Mouse (Mus musculus) liver, embryonic 11.5 days (tissue): ENCODE results near the gene Uqcrh. TPM values are rescaled to one million over a fixed set of nuclear protein-coding genes. Genes with fewer than 3 reads are reported as not detected.
A peak's percentile ranks its signal among the peaks of the same experiment; 100 is the strongest.

Experiments used
- ATAC-seq: fragments of 200-750 bp; cut with Nextera tagmentation; replicated peaks from 2 replicates; pipeline ENCODE4 v1.8.0; 2017; ENCODE audit warnings: moderate number of reproducible peaks, mild to moderate bottlenecking, moderate TSS enrichment, moderate library complexity; ENCODE audit not compliant: low FRiP score
- DNase-seq: peaks from one replicate; pipeline ENCODE4 v3.0.0-alpha.2; 2017; ENCODE audit warnings: low spot score
- H3K27ac ChIP-seq: fragments of 300-500 bp; sonication (generic); 2 replicates; pipeline ENCODE4 v1.5.1; 2014; ENCODE audit warnings: mild to moderate bottlenecking, low read depth, low read length, control low read depth
- H3K27me3 ChIP-seq: fragments of 300-500 bp; sonication (generic); replicated peaks from 2 replicates; pipeline ENCODE4 v1.6.1; 2014; ENCODE audit warnings: low read length, mixed read lengths; ENCODE audit not compliant: control insufficient read depth, insufficient read depth
- H3K36me3 ChIP-seq: fragments of 300-500 bp; sonication (generic); 2 replicates; pipeline ENCODE4 v1.6.1; 2014; ENCODE audit warnings: mild to moderate bottlenecking, low read length, moderate library complexity, mixed read lengths; ENCODE audit not compliant: control insufficient read depth, insufficient read depth
- H3K4me1 ChIP-seq: fragments of 300-500 bp; sonication (generic); replicated peaks from 2 replicates; pipeline ENCODE4 v1.6.1; 2014; ENCODE audit warnings: low read length, mixed read lengths; ENCODE audit not compliant: control insufficient read depth, insufficient read depth
- H3K4me2 ChIP-seq: fragments of 300-500 bp; sonication (generic); 2 replicates; pipeline ENCODE4 v1.6.1; 2014; ENCODE audit warnings: mild to moderate bottlenecking, control low read depth, moderate library complexity
- H3K4me3 ChIP-seq: fragments of 300-500 bp; sonication (generic); 2 replicates; pipeline ENCODE4 v1.5.1; 2014; ENCODE audit warnings: low read depth, low read length, control low read depth
- H3K9ac ChIP-seq: fragments of 300-500 bp; sonication (generic); 2 replicates; pipeline ENCODE4 v1.6.1; 2014; ENCODE audit warnings: low read depth, low read length, control low read depth
- H3K9me3 ChIP-seq: fragments of 300-500 bp; sonication (generic); 2 replicates; pipeline ENCODE4 v1.6.1; 2016; ENCODE audit warnings: low read length, inconsistent platforms, mixed read lengths; ENCODE audit not compliant: control insufficient read depth
- WGBS: fragments of 180-500 bp; shearing (Covaris S2); extraction: QIAGEN DNeasy Blood & Tissue Kit; methylation state at CpG from one replicate; pipeline ENCODE4 v1.1.7; 2014; 5-methylcytosine and 5-hydroxymethylcytosine counted together
- polyA plus RNA-seq: library from polyadenylated mRNA; unstranded; fragments of >200 nt; fragmentation: Nextera tagmentation; extraction: Ambion mirVana; gene quantifications from 2 replicates; pipeline ENCODE4 v1.2.1, GENCODE M21; 2014

Gene Uqcrh
- polyA plus RNA-seq, 1 experiment from 2014 or later, result 529 TPM

DNA sequence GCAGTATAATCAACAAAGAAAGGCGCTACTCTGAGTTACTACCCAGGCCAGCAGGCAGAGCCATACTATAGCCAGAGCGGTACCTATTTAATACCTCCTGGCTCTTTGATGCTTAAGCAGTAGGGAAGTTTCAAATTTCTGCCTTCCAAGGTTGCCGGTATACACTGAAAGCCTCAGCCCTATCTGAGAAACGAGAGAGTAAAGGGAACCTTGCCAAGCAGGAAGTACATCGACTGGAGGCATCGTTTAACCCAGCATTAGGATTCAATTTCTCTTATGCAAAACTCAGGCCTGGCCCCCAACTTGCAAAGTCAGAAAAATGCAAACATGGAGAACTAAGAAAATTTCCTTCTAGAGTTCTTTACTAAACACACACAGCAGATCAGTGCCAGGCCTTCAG lies 4.8 kb downstream of the Uqcrh start:
- Histone ChIP-seq H3K9me3 (no peaks in the 10 kb centered on the region), H3K27me3 (no peaks in the 10 kb centered on the region), H3K4me3 (no peak overlapping the region), H3K27ac (no peak overlapping the region), H3K9ac (no peak overlapping the region), H3K4me1 (peaks cover 10% of the 10 kb centered on the region), H3K4me2 (no peak overlapping the region), H3K36me3 (peaks cover 36% of the 10 kb centered on the region)
- 82% methylated on average over 6 of the region's 6 CpGs for WGBS
- no peak for ATAC-seq
- DNase-seq, result no peak

DNA sequence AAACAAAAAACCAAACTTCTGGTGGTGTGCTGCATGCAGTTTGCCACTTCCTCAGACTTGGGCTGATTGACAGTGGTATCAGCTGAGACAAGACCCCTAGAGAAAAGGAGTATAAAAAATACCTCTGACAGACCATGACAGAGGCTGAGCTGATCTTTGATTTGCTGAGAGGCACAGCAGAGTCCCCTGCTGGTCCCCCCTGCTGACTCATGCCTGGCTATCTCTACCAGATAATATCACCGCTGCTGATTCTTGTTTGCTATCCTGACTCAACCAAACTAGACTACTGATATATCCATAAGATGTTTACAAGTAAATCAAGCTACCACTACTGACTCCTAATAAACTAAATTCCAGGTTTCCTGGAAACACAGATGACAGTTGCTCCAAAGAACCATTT lies 11.0 kb downstream of the Uqcrh start:
- no peak for DNase-seq
- no peaks in the 10 kb centered on the region for H3K9me3 ChIP-seq

DNA sequence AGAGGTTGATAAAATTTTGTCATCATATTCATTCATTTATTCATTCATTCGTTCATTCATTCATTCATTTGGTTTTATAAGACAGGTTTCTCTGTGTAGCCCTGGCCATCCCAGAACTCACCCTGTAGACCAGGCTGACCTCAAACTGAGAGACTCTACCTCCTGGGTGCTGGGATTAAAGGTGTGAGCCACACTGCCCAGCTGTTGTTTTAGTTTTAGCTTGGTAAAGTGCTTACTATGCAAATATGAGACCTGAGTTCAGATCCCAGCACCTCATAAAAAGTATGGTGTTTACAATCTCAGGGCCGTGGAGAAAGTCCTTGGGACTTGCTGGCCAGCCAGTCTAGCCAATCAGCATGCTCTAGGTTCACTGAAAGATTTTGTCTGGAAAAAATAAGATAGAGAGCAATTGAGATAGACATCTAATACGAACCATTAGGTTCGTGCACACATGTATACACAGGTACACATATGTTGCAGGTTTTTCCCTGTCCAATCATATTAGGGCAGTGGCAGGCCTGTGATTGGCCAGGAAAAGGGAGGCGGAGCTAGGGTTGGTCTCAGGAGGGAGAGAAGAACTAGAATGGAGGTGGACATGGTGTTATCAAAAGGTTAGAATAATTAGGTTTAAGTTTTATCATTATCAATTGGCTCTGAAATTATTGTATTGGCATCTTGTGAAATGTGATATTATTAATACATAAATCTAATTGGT lies 15.7 kb downstream of the Uqcrh start:
- WGBS, result 74% methylated on average over 5 of the region's 5 CpGs
- no peak overlapping the region for H3K27ac ChIP-seq

More for the DNA sequence above, 11.0 kb downstream of the Uqcrh start:
- H3K4me1 ChIP-seq, result peaks cover 3% of the 10 kb centered on the region; the same call in 1 of the 2 replicates
- H3K27ac ChIP-seq, result no peak overlapping the region
- peak; percentile 55; the same call in 1 of the 2 replicates for ATAC-seq
- WGBS, result 8% methylated on average over 1 of the region's 1 CpGs
- H3K4me2 ChIP-seq, result no peak overlapping the region
- H3K4me3 ChIP-seq, result no peak overlapping the region
- peaks cover 25% of the 10 kb centered on the region for H3K36me3 ChIP-seq
- H3K9ac ChIP-seq, result no peak overlapping the region
- no peaks in the 10 kb centered on the region for H3K27me3 ChIP-seq

DNA sequence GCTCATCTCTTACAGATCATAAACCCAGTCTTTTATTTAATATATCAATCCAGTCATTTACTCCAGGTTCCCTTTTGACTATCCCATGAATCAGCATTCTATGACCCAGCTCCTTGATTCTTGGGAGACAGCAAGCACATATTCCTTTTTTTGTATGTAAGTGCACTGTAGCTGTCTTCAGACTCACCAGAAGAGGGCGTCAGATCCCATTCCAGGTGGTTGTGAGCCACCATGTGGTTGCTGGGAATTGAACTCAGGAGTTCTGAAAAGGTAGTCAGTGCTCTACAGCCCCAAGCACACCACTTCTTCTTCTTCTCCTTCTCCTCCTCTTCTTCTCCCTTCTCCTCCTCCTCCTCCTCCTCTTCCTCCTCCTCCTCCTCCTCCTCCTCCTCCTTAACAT lies 17.3 kb downstream of the Uqcrh start:
- no peaks in the 10 kb centered on the region for H3K36me3 ChIP-seq
- no peak for DNase-seq
- H3K27ac ChIP-seq, result no peak overlapping the region
- H3K9me3 ChIP-seq, result no peaks in the 10 kb centered on the region
- no peak overlapping the region for H3K9ac ChIP-seq
- H3K4me2 ChIP-seq, result no peak overlapping the region
- H3K4me1 ChIP-seq, result peaks cover 6% of the 10 kb centered on the region
- no peak overlapping the region for H3K4me3 ChIP-seq
- 0% methylated on average over 1 of the region's 1 CpGs for WGBS
- ATAC-seq, result no peak
- H3K27me3 ChIP-seq, result no peaks in the 10 kb centered on the region

More for the DNA sequence above, 15.7 kb downstream of the Uqcrh start:
- H3K4me1 ChIP-seq, result peaks cover 6% of the 10 kb centered on the region
- no peak for DNase-seq
- H3K4me2 ChIP-seq, result no peak overlapping the region
- no peak overlapping the region for H3K9ac ChIP-seq
- H3K27me3 ChIP-seq, result no peaks in the 10 kb centered on the region
- no peaks in the 10 kb centered on the region for H3K36me3 ChIP-seq
- no peaks in the 10 kb centered on the region for H3K9me3 ChIP-seq
- ATAC-seq, result no peak
- H3K4me3 ChIP-seq, result no peak overlapping the region

DNA sequence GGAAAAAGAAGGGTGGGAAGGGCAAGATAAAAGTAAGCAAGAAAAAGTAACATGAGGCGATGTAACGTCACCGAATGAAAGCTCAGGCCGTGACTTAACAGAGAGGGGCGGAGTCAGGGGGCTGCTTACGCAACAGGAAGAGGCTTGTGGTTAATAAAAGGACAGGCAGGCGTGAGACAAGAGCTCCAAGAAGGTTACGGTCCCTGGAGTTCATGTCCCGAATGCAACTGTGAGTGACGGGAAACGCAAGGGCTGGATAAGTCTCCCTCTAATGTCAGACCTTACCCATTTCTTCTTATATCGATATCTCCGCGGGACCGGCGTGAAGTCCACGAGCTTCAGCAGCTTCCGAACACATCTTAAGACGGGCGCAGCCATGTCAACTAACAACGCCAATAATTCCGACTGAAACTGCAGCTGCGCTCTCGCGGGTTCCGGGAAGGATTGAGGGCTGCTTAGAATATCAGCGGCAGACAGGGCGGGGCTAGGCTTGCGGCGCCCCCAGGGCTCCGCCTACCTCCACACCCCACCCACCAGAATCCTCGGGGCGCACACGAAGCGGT lies 21.4 kb downstream of the Uqcrh start, which contains the start of gene Nsun4:
Gene Nsun4, minus strand, starts transcription at position 478 of the 563 bp plus-strand sequence.
- peak; percentile 95 for ATAC-seq
- H3K9me3 ChIP-seq, result no peaks in the 10 kb centered on the region
- WGBS, result under 1% methylated on average over 35 of the region's 35 CpGs
- H3K27me3 ChIP-seq, result no peaks in the 10 kb centered on the region
- H3K36me3 ChIP-seq, result no peaks in the 10 kb centered on the region
- H3K4me1 ChIP-seq, result peaks cover 9% of the 10 kb centered on the region
- peak; percentile 84 for DNase-seq
- H3K9ac ChIP-seq, result peak within 1 kb of the TSS; percentile 65
- peak within 1 kb of the TSS; percentile 74 for H3K27ac ChIP-seq
- H3K4me3 ChIP-seq, result peak within 1 kb of the TSS; percentile 44
- peak within 1 kb of the TSS; percentile 89 for H3K4me2 ChIP-seq

DNA sequence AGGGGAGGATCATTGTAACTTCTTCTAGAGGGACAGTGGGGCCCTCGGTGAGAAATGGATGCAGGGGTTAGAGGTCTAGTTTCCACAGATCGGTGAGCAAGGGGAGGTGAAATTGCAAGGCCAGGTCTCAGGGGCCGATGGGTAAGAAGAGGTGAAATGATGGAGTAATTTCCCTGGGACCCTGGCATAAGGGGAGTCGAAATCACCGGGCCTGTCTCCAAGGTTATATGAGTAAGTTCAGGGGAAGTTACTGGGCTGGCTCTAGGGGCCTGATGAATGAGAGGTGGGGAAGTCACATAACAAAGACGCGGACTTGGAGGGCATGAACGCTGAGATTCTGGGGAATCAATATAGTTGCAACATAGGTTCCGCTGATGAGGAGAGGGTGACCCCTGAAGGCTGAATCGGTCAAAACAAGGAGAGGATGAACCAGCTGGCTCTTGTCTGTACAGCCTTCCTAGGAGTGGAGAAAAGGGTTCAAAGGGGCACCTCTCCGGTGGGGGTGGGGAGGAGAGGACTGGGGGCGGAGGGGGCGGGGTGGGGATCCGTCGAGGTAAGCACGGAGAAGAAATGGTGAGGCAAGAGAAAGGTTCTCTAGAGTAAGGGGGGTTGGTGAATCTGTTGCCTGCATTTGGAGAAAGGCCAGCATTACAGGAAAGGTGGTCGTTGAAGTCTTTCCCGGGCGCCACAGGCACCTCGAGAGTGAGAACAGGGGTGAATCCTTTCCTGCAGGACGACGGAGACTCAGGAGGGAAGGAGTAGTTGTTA lies 22.2 kb downstream of the Uqcrh start:
- peak; percentile 42 for ATAC-seq
- H3K27ac ChIP-seq, result peak overlapping the region; percentile 74
- WGBS, result 10% methylated on average over 22 of the region's 22 CpGs

DNA sequence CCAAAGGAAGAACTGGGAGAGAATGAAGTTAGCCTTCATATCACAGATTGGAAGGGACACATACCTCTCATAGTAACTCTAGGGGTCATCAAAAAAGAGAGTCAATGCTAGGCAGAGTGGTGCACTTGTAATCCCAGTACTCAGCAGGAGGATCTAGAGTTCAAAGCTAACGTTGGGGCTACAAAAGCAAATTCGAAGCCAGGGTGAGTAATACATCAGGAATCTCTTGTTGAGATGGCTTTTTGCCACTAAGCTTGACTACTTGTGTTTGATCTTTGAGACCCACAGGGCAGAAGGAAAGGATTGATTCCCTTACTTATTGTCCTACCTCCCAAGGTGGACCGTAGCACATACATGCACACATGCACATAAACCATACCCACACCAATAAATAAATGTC lies 25.7 kb downstream of the Uqcrh start:
- H3K9me3 ChIP-seq, result no peaks in the 10 kb centered on the region
- DNase-seq, result no peak
- H3K36me3 ChIP-seq, result 0 out of 2 replicates have a peak, but pooled peaks cover under 1% of the 10 kb centered on the region
- no peak overlapping the region for H3K4me3 ChIP-seq
- no peaks in the 10 kb centered on the region for H3K27me3 ChIP-seq
- no peak overlapping the region for H3K4me2 ChIP-seq
- no peak for ATAC-seq
- no peak overlapping the region for H3K9ac ChIP-seq
- H3K27ac ChIP-seq, result no peak overlapping the region
- peaks cover 5% of the 10 kb centered on the region for H3K4me1 ChIP-seq
- 84% methylated on average over 3 of the region's 3 CpGs for WGBS

More for the DNA sequence above, 22.2 kb downstream of the Uqcrh start:
- Histone ChIP-seq H3K9ac (peak overlapping the region; percentile 65), H3K27me3 (no peaks in the 10 kb centered on the region), H3K4me2 (peak overlapping the region; percentile 89), H3K36me3 (no peaks in the 10 kb centered on the region), H3K9me3 (no peaks in the 10 kb centered on the region), H3K4me1 (peaks cover 9% of the 10 kb centered on the region), H3K4me3 (peak overlapping the region; percentile 44)
- peak; percentile 45 for DNase-seq

GRCm38 (mm10) chr4:116048130-116048920 lies 26.5 kb downstream of the Uqcrh start:
- no peak overlapping the region for H3K9ac ChIP-seq
- no peak overlapping the region for H3K27ac ChIP-seq
- peaks cover 3% of the 10 kb centered on the region; the same call in 1 of the 2 replicates for H3K4me1 ChIP-seq
- ATAC-seq (no peak), DNase-seq (no peak)
- no peaks in the 10 kb centered on the region for H3K9me3 ChIP-seq
- 0 out of 2 replicates have a peak, but pooled peaks cover 2% of the 10 kb centered on the region for H3K36me3 ChIP-seq
- H3K4me2 ChIP-seq, result no peak overlapping the region
- WGBS, result 74% methylated on average over 7 of the region's 7 CpGs
- H3K27me3 ChIP-seq, result no peaks in the 10 kb centered on the region
- no peak overlapping the region for H3K4me3 ChIP-seq
